Mouse (Mus musculus) liver, embryonic 11.5 days (tissue): Measurements from ENCODE around the gene Hist1h2bf. TPM values are rescaled to one million over a fixed set of nuclear protein-coding genes. Genes with fewer than 3 reads are reported as not detected.
"Not testable (repeated sequence)": the region's sequence is repeated elsewhere in the genome, so short reads cannot be mapped to it uniquely, and the experiment has no call there.

Experiments used
- ATAC-seq: fragments of 200-750 bp; cut with Nextera tagmentation; replicated peaks from 2 replicates; pipeline ENCODE4 v1.8.0; 2017; ENCODE audit warnings: moderate number of reproducible peaks, mild to moderate bottlenecking, moderate TSS enrichment, moderate library complexity; ENCODE audit not compliant: low FRiP score
- DNase-seq: peaks from one replicate; pipeline ENCODE4 v3.0.0-alpha.2; 2017; ENCODE audit warnings: low spot score
- H3K27ac ChIP-seq: fragments of 300-500 bp; sonication (generic); 2 replicates; pipeline ENCODE4 v1.5.1; 2014; ENCODE audit warnings: mild to moderate bottlenecking, low read depth, low read length, control low read depth
- H3K27me3 ChIP-seq: fragments of 300-500 bp; sonication (generic); replicated peaks from 2 replicates; pipeline ENCODE4 v1.6.1; 2014; ENCODE audit warnings: low read length, mixed read lengths; ENCODE audit not compliant: control insufficient read depth, insufficient read depth
- H3K36me3 ChIP-seq: fragments of 300-500 bp; sonication (generic); 2 replicates; pipeline ENCODE4 v1.6.1; 2014; ENCODE audit warnings: mild to moderate bottlenecking, low read length, moderate library complexity, mixed read lengths; ENCODE audit not compliant: control insufficient read depth, insufficient read depth
- H3K4me1 ChIP-seq: fragments of 300-500 bp; sonication (generic); replicated peaks from 2 replicates; pipeline ENCODE4 v1.6.1; 2014; ENCODE audit warnings: low read length, mixed read lengths; ENCODE audit not compliant: control insufficient read depth, insufficient read depth
- H3K4me2 ChIP-seq: fragments of 300-500 bp; sonication (generic); 2 replicates; pipeline ENCODE4 v1.6.1; 2014; ENCODE audit warnings: mild to moderate bottlenecking, control low read depth, moderate library complexity
- H3K4me3 ChIP-seq: fragments of 300-500 bp; sonication (generic); 2 replicates; pipeline ENCODE4 v1.5.1; 2014; ENCODE audit warnings: low read depth, low read length, control low read depth
- H3K9ac ChIP-seq: fragments of 300-500 bp; sonication (generic); 2 replicates; pipeline ENCODE4 v1.6.1; 2014; ENCODE audit warnings: low read depth, low read length, control low read depth
- H3K9me3 ChIP-seq: fragments of 300-500 bp; sonication (generic); 2 replicates; pipeline ENCODE4 v1.6.1; 2016; ENCODE audit warnings: low read length, inconsistent platforms, mixed read lengths; ENCODE audit not compliant: control insufficient read depth
- WGBS: fragments of 180-500 bp; shearing (Covaris S2); extraction: QIAGEN DNeasy Blood & Tissue Kit; methylation state at CpG from one replicate; pipeline ENCODE4 v1.1.7; 2014; 5-methylcytosine and 5-hydroxymethylcytosine counted together
- polyA plus RNA-seq: library from polyadenylated mRNA; unstranded; fragments of >200 nt; fragmentation: Nextera tagmentation; extraction: Ambion mirVana; gene quantifications from 2 replicates; pipeline ENCODE4 v1.2.1, GENCODE M21; 2014

Hist1h2bf gene
- polyA plus RNA-seq, 1 experiment from 2014 or later = 1.8 TPM

GRCm38 (mm10) chr13:23543965-23544786 is 29.8 kb downstream of the Hist1h2bf start, which contains the start of gene Hist1h3f:
Gene Hist1h3f, plus strand, starts transcription at chr13:23544052.
- under 1% methylated on average over 28 of the region's 45 CpGs for WGBS
- Histone ChIP-seq H3K9me3 (no peaks in the 10 kb centered on the region), H3K9ac (peak within 1 kb of the TSS; percentile 82), H3K27me3 (no peaks in the 10 kb centered on the region), H3K4me2 (peak within 1 kb of the TSS; percentile 83), H3K27ac (peak within 1 kb of the TSS; percentile 98), H3K36me3 (no peaks in the 10 kb centered on the region), H3K4me1 (peaks cover 10% of the 10 kb centered on the region), H3K4me3 (peak within 1 kb of the TSS; percentile 53)
- DNase-seq (no peak), ATAC-seq (peak; percentile 82)

- Histone ChIP-seq H3K27ac (peak within 1 kb of the TSS; percentile 98), H3K4me3 (peak within 1 kb of the TSS; percentile 53), H3K9ac (peak within 1 kb of the TSS; percentile 82), H3K4me2 (peak within 1 kb of the TSS; percentile 83)
- peak; percentile 89 for ATAC-seq
- WGBS = 1% methylated on average over 27 of the region's 42 CpGs
- H3K27me3 ChIP-seq, H3K36me3 ChIP-seq, H3K9me3 ChIP-seq, H3K4me1 ChIP-seq: not testable (repeated sequence)
- peak; percentile 74 for DNase-seq
Measured at GRCm38 (mm10) chr13:23542999-23543607, 30.9 kb downstream of the Hist1h2bf start, which contains the start of gene Hist1h2bh. Gene Hist1h2bh, minus strand, starts transcription at chr13:23543392.

GRCm38 (mm10) chr13:23542225-23542980 is 31.6 kb downstream of the Hist1h2bf start:
- 0 out of 2 replicates have a peak, but pooled peaks have one; percentile 0 for ATAC-seq
- peaks cover 11% of the 10 kb centered on the region for H3K4me1 ChIP-seq
- DNase-seq, H3K36me3 ChIP-seq, H3K27me3 ChIP-seq, H3K9me3 ChIP-seq: not testable (repeated sequence)
- H3K4me3 ChIP-seq = peak overlapping the region; percentile 53
- 9% methylated on average over 3 of the region's 3 CpGs for WGBS
- H3K9ac ChIP-seq = peak overlapping the region; percentile 82
- peak overlapping the region; percentile 98 for H3K27ac ChIP-seq
- H3K4me2 ChIP-seq = peak overlapping the region; percentile 83

- Histone ChIP-seq H3K27me3 (no peaks in the 10 kb centered on the region), H3K36me3 (no peaks in the 10 kb centered on the region), H3K4me1 (peaks cover 15% of the 10 kb centered on the region), H3K9ac (no peak overlapping the region), H3K9me3 (no peaks in the 10 kb centered on the region), H3K4me2 (peak overlapping the region; percentile 83), H3K27ac (peak overlapping the region; percentile 98; the same call in 1 of the 2 replicates), H3K4me3 (no peak overlapping the region)
- no peak for ATAC-seq
- DNase-seq = no peak
- WGBS = 74% methylated on average over 3 of the region's 3 CpGs
Measured at GRCm38 (mm10) chr13:23541497-23541896, 32.5 kb downstream of the Hist1h2bf start.

GRCm38 (mm10) chr13:23539821-23540220 is 34.2 kb downstream of the Hist1h2bf start:
- ATAC-seq, H3K9ac ChIP-seq: not testable (repeated sequence)

GRCm38 (mm10) chr13:23538249-23538648 is 35.7 kb downstream of the Hist1h2bf start:
- Histone ChIP-seq H3K9me3 (no peaks in the 10 kb centered on the region), H3K4me3 (no peak overlapping the region), H3K27ac (peak overlapping the region; percentile 57), H3K9ac (no peak overlapping the region), H3K36me3 (no peaks in the 10 kb centered on the region), H3K4me1 (peaks cover 13% of the 10 kb centered on the region), H3K27me3 (no peaks in the 10 kb centered on the region), H3K4me2 (0 out of 2 replicates have a peak overlapping the region, but pooled peaks have one; percentile 10)
- ATAC-seq (no peak), DNase-seq (no peak)
- 68% methylated on average over 5 of the region's 5 CpGs for WGBS

More at GRCm38 (mm10) chr13:23539821-23540220, 34.2 kb downstream of the Hist1h2bf start:
- not testable (repeated sequence) for DNase-seq, H3K36me3 ChIP-seq, H3K27me3 ChIP-seq, H3K4me3 ChIP-seq, H3K9me3 ChIP-seq, H3K4me2 ChIP-seq, H3K27ac ChIP-seq
- peaks cover 13% of the 10 kb centered on the region for H3K4me1 ChIP-seq
- 74% methylated on average over 1 of the region's 1 CpGs for WGBS

GRCm38 (mm10) chr13:23537006-23537710 is 36.8 kb downstream of the Hist1h2bf start:
- WGBS = 75% methylated on average over 3 of the region's 3 CpGs
- no peaks in the 10 kb centered on the region for H3K36me3 ChIP-seq
- ATAC-seq (no peak), DNase-seq (no peak)
- H3K9me3 ChIP-seq = no peaks in the 10 kb centered on the region
- H3K4me2 ChIP-seq = peak overlapping the region; percentile 88
- peaks cover 20% of the 10 kb centered on the region for H3K4me1 ChIP-seq
- H3K4me3 ChIP-seq = peak overlapping the region; percentile 65
- no peaks in the 10 kb centered on the region for H3K27me3 ChIP-seq
- H3K9ac ChIP-seq = peak overlapping the region; percentile 0; the same call in 1 of the 2 replicates
- peak overlapping the region; percentile 100 for H3K27ac ChIP-seq
